Mouse (Mus musculus) ES-E14 (cell line): Measurements from ENCODE around the gene Prm3. TPM values are rescaled to one million over a fixed set of nuclear protein-coding genes. Genes with fewer than 3 reads are reported as not detected.

Experiments used
- DNase-seq: peaks from one replicate; pipeline ENCODE4 v3.0.0-alpha.2; 2013; ENCODE audit warnings: low read depth, low spot score
- H3K27ac ChIP-seq: 2 replicates; pipeline ENCODE4 v1.5.1; 2012; ENCODE audit warnings: low read depth, mild to moderate bottlenecking, low read length, moderate library complexity, mixed read lengths; ENCODE audit not compliant: poor library complexity, insufficient read depth, severe bottlenecking
- H3K36me3 ChIP-seq: 2 replicates; pipeline ENCODE4 v1.6.1; 2012; ENCODE audit warnings: mild to moderate bottlenecking, low read length, moderate library complexity, mixed read lengths; ENCODE audit not compliant: control insufficient read depth, poor library complexity, insufficient read depth, severe bottlenecking
- H3K4me1 ChIP-seq, 2 experiments: fragments of 150-350 bp in 1 of 2; sonication (generic) in 1 of 2; 2 replicates each; pipeline ENCODE4 v1.6.1; 2012; ENCODE audit warnings: low read length in 2 of 2, mild to moderate bottlenecking in 1 of 2, mixed read lengths in 1 of 2; ENCODE audit not compliant: control insufficient read depth in 2 of 2, insufficient read depth in 2 of 2, poor library complexity in 1 of 2
- H3K4me3 ChIP-seq, 2 experiments: fragments of 150-350 bp in 1 of 2; sonication (generic) in 1 of 2; 2 replicates each; pipeline ENCODE4 v1.5.1; 2012; ENCODE audit warnings: low read length in 2 of 2, low read depth in 1 of 2, mild to moderate bottlenecking in 1 of 2, mixed read lengths in 1 of 2; ENCODE audit not compliant: insufficient read depth in 1 of 2, poor library complexity in 1 of 2, severe bottlenecking in 1 of 2
- H3K9ac ChIP-seq: 2 replicates; pipeline ENCODE4 v1.6.1; 2012; ENCODE audit warnings: low read depth, mild to moderate bottlenecking, low read length, mixed read lengths; ENCODE audit not compliant: poor library complexity, insufficient read depth, severe bottlenecking
- H3K9me3 ChIP-seq: fragments of 150-350 bp; sonication (generic); 2 replicates; pipeline ENCODE4 v1.6.1; 2012; ENCODE audit warnings: low read depth, mild to moderate bottlenecking, low read length; ENCODE audit not compliant: control insufficient read depth, insufficient read depth
- CHD2 ChIP-seq: IDR thresholded peaks from 2 replicates; pipeline ENCODE4 v1.6.1; 2014; ENCODE audit warnings: mild to moderate bottlenecking, low read depth, low read length, inconsistent platforms
- HCFC1 ChIP-seq: IDR thresholded peaks from 2 replicates; pipeline ENCODE4 v1.6.1; 2012; ENCODE audit warnings: low read length, inconsistent platforms, borderline replicate concordance; ENCODE audit not compliant: insufficient read depth
- MAFK ChIP-seq: IDR thresholded peaks from 2 replicates; pipeline ENCODE4 v1.6.1; 2014; ENCODE audit warnings: mild to moderate bottlenecking, low read depth, low read length, inconsistent platforms; ENCODE audit not compliant: insufficient read depth
- ZC3H11A ChIP-seq: IDR thresholded peaks from 2 replicates; pipeline ENCODE4 v1.6.1; 2012; ENCODE audit warnings: low read depth, mild to moderate bottlenecking, inconsistent platforms, low read length, borderline replicate concordance
- ZNF384 ChIP-seq: IDR thresholded peaks from 2 replicates; pipeline ENCODE4 v1.6.1; 2012; ENCODE audit warnings: low read depth, low read length, inconsistent platforms
- in situ Hi-C, 2 experiments: fragments of 600-800 bp; cut with MboI; formaldehyde crosslinking; loops; one replicate each; pipeline ENCODE4 v1.15.1; 2025; ENCODE audit warnings: low sequenced_read_pairs in 2 of 2, inconsistent platforms in 1 of 2; ENCODE audit not compliant: unreplicated experiment in 2 of 2
- total RNA-seq: library from RNA; depleted of rRNA; stranded (reverse); fragments of 300-350 nt; gene quantifications from 2 replicates; pipeline ENCODE4 v1.2.3, GENCODE M21; 2012

Prm3 gene
- total RNA-seq, 1 experiment: not detected

- no peak for DNase-seq
- no peak for TF ChIP-seq CHD2
- no peak for TF ChIP-seq ZNF384
- TF ChIP-seq HCFC1: no peak
- TF ChIP-seq ZC3H11A: no peak
- TF ChIP-seq MAFK: no peak
- Histone ChIP-seq H3K27ac (no peak overlapping the region), H3K36me3 (no peaks in the 10 kb centered on the region), H3K4me1 (no peaks in the 10 kb centered on the region), H3K9ac (no peak overlapping the region), H3K4me3 (no peak overlapping the region), H3K9me3 (no peaks in the 10 kb centered on the region)
- in situ Hi-C loops: no loop called here
Measured at GRCm38 (mm10) chr16:10821387-10821786, 30.7 kb upstream of the Prm3 start.

DNA sequence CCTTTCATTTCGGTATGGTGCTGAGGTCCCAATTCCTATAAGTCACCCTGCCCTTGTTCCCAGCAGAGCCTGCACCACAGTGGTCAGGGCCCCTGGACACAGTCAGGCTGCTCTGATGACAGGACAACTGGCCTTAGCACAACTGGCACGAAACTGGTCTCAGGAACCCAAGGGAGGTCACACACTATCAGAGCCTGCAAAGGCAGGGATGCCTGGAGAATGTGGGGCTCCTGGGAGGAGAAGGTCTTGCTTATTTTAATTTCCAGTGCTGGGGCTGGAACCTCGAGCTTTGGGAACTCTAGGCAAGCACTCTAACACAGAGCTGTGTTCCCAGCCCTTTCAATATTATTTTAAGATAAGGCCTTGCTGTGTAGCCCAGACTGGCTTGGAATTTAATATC, 29.3 kb upstream of the Prm3 start:
- TF ChIP-seq ZC3H11A: no peak
- no peak for TF ChIP-seq ZNF384
- TF ChIP-seq HCFC1: no peak
- no peak for TF ChIP-seq CHD2
- TF ChIP-seq MAFK: no peak
- no peak for DNase-seq
- Histone ChIP-seq H3K27ac (no peak overlapping the region), H3K36me3 (no peaks in the 10 kb centered on the region), H3K9me3 (no peaks in the 10 kb centered on the region), H3K4me3 (no peak overlapping the region), H3K9ac (no peak overlapping the region), H3K4me1 (peaks cover 0 to under 1% of the 10 kb centered on the region in 2 experiments; a peak in 1 of 4 replicates)
- in situ Hi-C loops: no loop called here

DNA sequence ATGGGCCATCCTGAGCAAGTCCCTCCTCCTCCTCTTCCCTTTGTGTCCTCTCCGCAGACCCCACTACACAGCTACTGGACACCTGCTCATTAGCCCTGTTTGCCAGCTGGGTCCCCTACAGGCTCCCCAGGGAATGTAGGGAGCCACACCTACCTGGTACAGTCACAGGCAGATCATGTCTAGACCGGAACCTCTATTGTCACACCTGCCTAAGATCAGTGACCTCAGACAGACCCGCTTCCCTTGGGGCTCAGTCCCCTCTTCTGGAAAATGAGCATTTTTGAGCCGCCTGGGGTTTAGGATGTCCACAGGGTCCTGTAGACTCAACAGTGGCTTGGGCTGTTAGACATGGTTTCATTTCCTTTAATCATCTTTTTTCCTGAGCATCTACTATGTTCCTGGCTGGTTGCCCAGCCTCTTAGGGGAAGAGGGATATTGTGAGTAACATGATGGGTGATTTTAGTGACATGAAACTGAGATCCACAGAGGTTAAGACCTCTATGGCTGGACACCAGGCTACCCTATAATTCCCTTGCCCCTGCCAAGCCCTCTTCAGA, 27.9 kb upstream of the Prm3 start:
- DNase-seq: no peak
- TF ChIP-seq CHD2 (no peak), HCFC1 (no peak), ZC3H11A (no peak), ZNF384 (no peak), MAFK (no peak)
- no peaks in the 10 kb centered on the region for H3K36me3 ChIP-seq
- H3K27ac ChIP-seq: no peak overlapping the region
- no peak overlapping the region for H3K9ac ChIP-seq
- no peak overlapping the region for H3K4me3 ChIP-seq
- peaks cover 0 to 2% of the 10 kb centered on the region in 2 experiments; a peak in 1 of 4 replicates for H3K4me1 ChIP-seq
- no peaks in the 10 kb centered on the region for H3K9me3 ChIP-seq
- in situ Hi-C loops: no loop called here

DNA sequence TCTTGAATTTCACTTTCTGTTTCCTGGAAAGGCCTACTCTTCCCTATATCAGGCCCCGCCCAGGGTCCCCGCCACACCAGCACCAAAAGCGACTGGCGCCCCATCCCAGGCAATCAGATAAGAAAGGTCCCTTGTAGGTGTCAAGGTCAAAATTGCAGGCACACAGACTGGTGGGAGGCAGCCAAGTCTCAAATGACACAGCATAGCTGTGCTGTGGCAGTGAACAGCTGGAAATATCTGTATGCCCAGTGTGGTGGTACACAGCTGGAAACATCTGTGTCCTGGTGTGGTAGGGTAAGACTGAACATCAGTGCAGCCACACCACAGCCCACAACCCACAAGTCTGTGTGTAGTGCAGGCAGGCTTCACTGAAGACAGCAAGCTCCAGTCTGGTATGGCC, 24.1 kb upstream of the Prm3 start:
- TF ChIP-seq HCFC1 (no peak), ZNF384 (no peak), ZC3H11A (no peak)
- H3K4me1 ChIP-seq: peaks cover 0 to 2% of the 10 kb centered on the region in 2 experiments; a peak in 1 of 4 replicates
- in situ Hi-C loops: no loop called here
- H3K9ac ChIP-seq: no peak overlapping the region
- H3K27ac ChIP-seq: no peak overlapping the region
- H3K4me3 ChIP-seq: no peak overlapping the region
- H3K9me3 ChIP-seq: no peaks in the 10 kb centered on the region
- DNase-seq: no peak
- H3K36me3 ChIP-seq: no peaks in the 10 kb centered on the region

- Histone ChIP-seq H3K36me3 (no peaks in the 10 kb centered on the region), H3K9me3 (no peaks in the 10 kb centered on the region), H3K27ac (no peak overlapping the region), H3K9ac (no peak overlapping the region), H3K4me1 (peaks cover 0 to 2% of the 10 kb centered on the region in 2 experiments; a peak in 1 of 4 replicates), H3K4me3 (no peak overlapping the region)
- no peak for DNase-seq
- in situ Hi-C loops: no loop called here
- TF ChIP-seq ZNF384: no peak
- no peak for TF ChIP-seq MAFK
- TF ChIP-seq HCFC1: no peak
- TF ChIP-seq ZC3H11A: no peak
Measured at GRCm38 (mm10) chr16:10813726-10814125, 23.0 kb upstream of the Prm3 start.
